Mouse (Mus musculus): ENCODE measurements around the gene Smc1b. TPM values are rescaled to one million over a fixed set of nuclear protein-coding genes. Genes with fewer than 3 reads are reported as not detected.

Smc1b gene
- 0.11 and 0.34 TPM in 2 replicates for polyA plus RNA-seq (2014; fragmentation: Nextera tagmentation; extraction: Ambion mirVana)

- H3K4me3 ChIP-seq (ENCODE audit: low read depth, low read length), result peak within 1 kb of the TSS; percentile 20
- no peaks in the 10 kb centered on the region for H3K9me3 ChIP-seq (ENCODE audit: control insufficient read depth, low read length)
- H3K9ac ChIP-seq (ENCODE audit: low read length), result peak within 1 kb of the TSS; percentile 35
- peaks cover 8% of the 10 kb centered on the region for H3K27me3 ChIP-seq (ENCODE audit: control insufficient read depth, insufficient read depth, low read length)
- no peaks in the 10 kb centered on the region for H3K36me3 ChIP-seq (ENCODE audit: control insufficient read depth, insufficient read depth, low read length)
- WGBS, result 30% methylated on average over 55 of the region's 58 CpGs
- ATAC-seq (ENCODE audit: low FRiP score) (peak; percentile 46), DNase-seq (ENCODE audit: low spot score, missing footprints) (peak; percentile 98)
- 0 out of 2 replicates have a peak, but pooled peaks cover 5% of the 10 kb centered on the region for H3K4me1 ChIP-seq (ENCODE audit: control insufficient read depth, insufficient read depth, low read length)
- peak within 1 kb of the TSS; percentile 56 for H3K4me2 ChIP-seq
- no peak within 1 kb of the TSS for H3K27ac ChIP-seq (ENCODE audit: low read depth, low read length)
Observed at GRCm38 (mm10) chr15:85131275-85132192, at the start of gene Smc1b, which contains the start of gene Ribc2. Gene Smc1b, minus strand, starts transcription at chr15:85131964. Gene Ribc2, plus strand, starts transcription at chr15:85132078.

GRCm38 (mm10) chr15:85180368-85180767 is 48.6 kb upstream of the Smc1b start:
- Histone ChIP-seq H3K9ac (ENCODE audit: low read length) (no peak overlapping the region), H3K4me3 (ENCODE audit: low read depth, low read length) (no peak overlapping the region), H3K27me3 (ENCODE audit: control insufficient read depth, insufficient read depth, low read length) (no peaks in the 10 kb centered on the region), H3K27ac (ENCODE audit: low read depth, low read length) (no peak overlapping the region), H3K36me3 (ENCODE audit: control insufficient read depth, insufficient read depth, low read length) (no peaks in the 10 kb centered on the region), H3K4me2 (no peak overlapping the region), H3K9me3 (ENCODE audit: control insufficient read depth, low read length) (no peaks in the 10 kb centered on the region), H3K4me1 (ENCODE audit: control insufficient read depth, insufficient read depth, low read length) (no peaks in the 10 kb centered on the region)
- no peak for DNase-seq (ENCODE audit: low spot score, missing footprints)
- no peak for ATAC-seq (ENCODE audit: low FRiP score)

- ATAC-seq (ENCODE audit: low FRiP score), result no peak
- no peak overlapping the region for H3K4me2 ChIP-seq
Observed at GRCm38 (mm10) chr15:85179528-85180180, 47.9 kb upstream of the Smc1b start.

GRCm38 (mm10) chr15:85178172-85178571 is 46.4 kb upstream of the Smc1b start:
- H3K9me3 ChIP-seq (ENCODE audit: control insufficient read depth, low read length), result no peaks in the 10 kb centered on the region
- H3K9ac ChIP-seq (ENCODE audit: low read length), result no peak overlapping the region
- 80% methylated on average over 6 of the region's 6 CpGs for WGBS
- H3K27ac ChIP-seq (ENCODE audit: low read depth, low read length), result no peak overlapping the region
- ATAC-seq (ENCODE audit: low FRiP score) (no peak), DNase-seq (ENCODE audit: low spot score, missing footprints) (no peak)
- H3K27me3 ChIP-seq (ENCODE audit: control insufficient read depth, insufficient read depth, low read length), result no peaks in the 10 kb centered on the region
- no peak overlapping the region for H3K4me3 ChIP-seq (ENCODE audit: low read depth, low read length)
- no peaks in the 10 kb centered on the region for H3K36me3 ChIP-seq (ENCODE audit: control insufficient read depth, insufficient read depth, low read length)
- no peak overlapping the region for H3K4me2 ChIP-seq
- no peaks in the 10 kb centered on the region for H3K4me1 ChIP-seq (ENCODE audit: control insufficient read depth, insufficient read depth, low read length)

More at GRCm38 (mm10) chr15:85179528-85180180, 47.9 kb upstream of the Smc1b start:
- Histone ChIP-seq H3K4me1 (ENCODE audit: control insufficient read depth, insufficient read depth, low read length) (no peaks in the 10 kb centered on the region), H3K9me3 (ENCODE audit: control insufficient read depth, low read length) (no peaks in the 10 kb centered on the region), H3K4me3 (ENCODE audit: low read depth, low read length) (no peak overlapping the region), H3K27me3 (ENCODE audit: control insufficient read depth, insufficient read depth, low read length) (no peaks in the 10 kb centered on the region), H3K36me3 (ENCODE audit: control insufficient read depth, insufficient read depth, low read length) (no peaks in the 10 kb centered on the region), H3K9ac (ENCODE audit: low read length) (no peak overlapping the region), H3K27ac (ENCODE audit: low read depth, low read length) (no peak overlapping the region)
- no peak for DNase-seq (ENCODE audit: low spot score, missing footprints)
- WGBS, result 78% methylated on average over 7 of the region's 7 CpGs

- no peaks in the 10 kb centered on the region for H3K27me3 ChIP-seq (ENCODE audit: control insufficient read depth, insufficient read depth, low read length)
- H3K9me3 ChIP-seq (ENCODE audit: control insufficient read depth, low read length), result no peaks in the 10 kb centered on the region
- no peak overlapping the region for H3K9ac ChIP-seq (ENCODE audit: low read length)
- no peak overlapping the region for H3K4me3 ChIP-seq (ENCODE audit: low read depth, low read length)
- no peaks in the 10 kb centered on the region for H3K36me3 ChIP-seq (ENCODE audit: control insufficient read depth, insufficient read depth, low read length)
- ATAC-seq (ENCODE audit: low FRiP score) (no peak), DNase-seq (ENCODE audit: low spot score, missing footprints) (no peak)
- H3K27ac ChIP-seq (ENCODE audit: low read depth, low read length), result no peak overlapping the region
- no peak overlapping the region for H3K4me2 ChIP-seq
- no peaks in the 10 kb centered on the region for H3K4me1 ChIP-seq (ENCODE audit: control insufficient read depth, insufficient read depth, low read length)
- 83% methylated on average over 8 of the region's 8 CpGs for WGBS
Observed at GRCm38 (mm10) chr15:85177576-85177975, 45.8 kb upstream of the Smc1b start.

- Histone ChIP-seq H3K9ac (ENCODE audit: low read length) (no peak overlapping the region), H3K4me1 (ENCODE audit: control insufficient read depth, insufficient read depth, low read length) (no peaks in the 10 kb centered on the region), H3K4me2 (no peak overlapping the region), H3K36me3 (ENCODE audit: control insufficient read depth, insufficient read depth, low read length) (no peaks in the 10 kb centered on the region), H3K27me3 (ENCODE audit: control insufficient read depth, insufficient read depth, low read length) (no peaks in the 10 kb centered on the region), H3K9me3 (ENCODE audit: control insufficient read depth, low read length) (no peaks in the 10 kb centered on the region), H3K4me3 (ENCODE audit: low read depth, low read length) (no peak overlapping the region), H3K27ac (ENCODE audit: low read depth, low read length) (no peak overlapping the region)
- no peak for DNase-seq (ENCODE audit: low spot score, missing footprints)
- no peak for ATAC-seq (ENCODE audit: low FRiP score)
- 83% methylated on average over 10 of the region's 10 CpGs for WGBS
Observed at GRCm38 (mm10) chr15:85174060-85174459, 42.3 kb upstream of the Smc1b start.

- ATAC-seq (ENCODE audit: low FRiP score), result no peak
- 85% methylated on average over 8 of the region's 8 CpGs for WGBS
- no peak overlapping the region for H3K27ac ChIP-seq (ENCODE audit: low read depth, low read length)
Observed at GRCm38 (mm10) chr15:85173425-85173824, 41.7 kb upstream of the Smc1b start.

GRCm38 (mm10) chr15:85172054-85172453 is 40.3 kb upstream of the Smc1b start:
- Histone ChIP-seq H3K9ac (ENCODE audit: low read length) (no peak overlapping the region), H3K4me3 (ENCODE audit: low read depth, low read length) (no peak overlapping the region), H3K9me3 (ENCODE audit: control insufficient read depth, low read length) (no peaks in the 10 kb centered on the region), H3K27ac (ENCODE audit: low read depth, low read length) (no peak overlapping the region), H3K4me2 (no peak overlapping the region), H3K27me3 (ENCODE audit: control insufficient read depth, insufficient read depth, low read length) (no peaks in the 10 kb centered on the region), H3K4me1 (ENCODE audit: control insufficient read depth, insufficient read depth, low read length) (peaks cover 2% of the 10 kb centered on the region; the same call in 1 of the 2 replicates), H3K36me3 (ENCODE audit: control insufficient read depth, insufficient read depth, low read length) (no peaks in the 10 kb centered on the region)
- DNase-seq (ENCODE audit: low spot score, missing footprints) (no peak), ATAC-seq (ENCODE audit: low FRiP score) (no peak)
- 82% methylated on average over 2 of the region's 2 CpGs for WGBS

More at GRCm38 (mm10) chr15:85173425-85173824, 41.7 kb upstream of the Smc1b start:
- H3K4me1 ChIP-seq (ENCODE audit: control insufficient read depth, insufficient read depth, low read length), result no peaks in the 10 kb centered on the region
- H3K9me3 ChIP-seq (ENCODE audit: control insufficient read depth, low read length), result no peaks in the 10 kb centered on the region
- no peaks in the 10 kb centered on the region for H3K27me3 ChIP-seq (ENCODE audit: control insufficient read depth, insufficient read depth, low read length)
- no peak overlapping the region for H3K9ac ChIP-seq (ENCODE audit: low read length)
- no peak overlapping the region for H3K4me3 ChIP-seq (ENCODE audit: low read depth, low read length)
- no peaks in the 10 kb centered on the region for H3K36me3 ChIP-seq (ENCODE audit: control insufficient read depth, insufficient read depth, low read length)
- no peak overlapping the region for H3K4me2 ChIP-seq
- no peak for DNase-seq (ENCODE audit: low spot score, missing footprints)

All from midbrain, embryonic 11.5 days (tissue).